Mouse (Mus musculus) MEL-GATA-1-ER (cell line): ENCODE measurements around the gene Pde6h.
"Not testable (repeated sequence)": the region's sequence is repeated elsewhere in the genome, so short reads cannot be mapped to it uniquely, and the experiment has no call there.

Source experiments
- DNase-seq: peaks from one replicate; pipeline ENCODE4 v3.0.0-alpha.2; 2012; ENCODE audit warnings: low read depth; ENCODE audit errors: extremely low read depth

Pde6h gene

DNA sequence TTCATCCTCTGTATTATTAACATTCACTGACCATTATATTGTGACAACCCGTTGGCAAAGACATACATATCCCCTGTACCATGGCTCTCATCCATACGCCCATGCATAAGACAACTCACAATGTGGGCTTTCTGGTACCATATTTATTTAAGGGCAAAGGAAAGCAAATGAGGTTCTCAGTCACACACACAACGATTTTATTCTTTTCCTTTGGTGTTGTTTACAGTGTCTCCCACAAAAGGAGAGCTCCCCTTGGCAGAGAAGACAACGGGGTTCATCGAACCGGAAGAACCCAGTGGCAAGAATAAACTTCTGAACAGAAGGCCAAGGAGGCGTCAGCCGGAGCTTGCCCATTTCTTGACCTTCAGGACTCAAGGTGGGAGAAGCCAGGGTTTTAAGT, at the start of gene Pde6h:
TSS of gene Pde6h (plus strand) at position 301 of the 400 bp plus-strand sequence.
- DNase-seq, result no peak

DNA sequence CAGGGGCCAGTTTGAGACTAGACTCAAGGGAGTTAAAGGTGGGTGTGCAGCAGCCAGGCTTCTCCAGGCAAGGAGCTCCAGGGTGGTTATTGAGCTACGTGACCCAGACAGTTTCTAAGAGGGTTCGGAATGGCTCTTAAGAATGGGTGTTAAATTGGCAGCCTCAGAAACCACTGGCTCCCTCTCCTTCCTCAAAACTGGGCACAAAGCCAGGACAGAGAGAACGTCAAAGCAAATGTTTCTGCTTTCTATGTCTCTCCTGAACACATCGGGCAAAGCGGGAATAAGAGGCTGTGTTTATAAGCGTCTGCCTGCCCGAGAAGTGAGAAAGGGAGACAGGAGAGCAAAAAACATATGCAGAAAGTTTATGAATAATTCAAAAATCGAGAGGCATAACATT, 49.0 kb upstream of the Pde6h start:
- DNase-seq, result no peak

DNA sequence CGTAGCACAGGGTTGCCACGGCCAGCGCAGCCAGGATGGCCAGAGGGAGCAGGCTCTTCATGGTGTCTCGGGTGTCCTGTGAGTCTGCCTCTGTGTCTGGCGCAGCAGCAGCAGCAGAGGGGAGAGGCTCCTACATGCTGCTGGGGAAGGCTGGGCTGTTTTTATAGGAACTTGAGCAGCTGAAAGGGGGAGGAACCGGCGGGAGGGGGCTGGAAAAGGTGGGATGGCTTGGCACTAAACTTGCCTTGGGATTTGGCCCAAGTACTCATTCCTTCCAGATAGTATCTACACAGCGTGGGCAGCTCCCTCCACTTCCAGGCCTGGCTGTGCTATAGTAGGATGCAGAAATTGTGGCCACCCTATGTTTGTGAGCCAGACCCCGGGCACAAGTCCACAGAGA, 48.0 kb upstream of the Pde6h start, which contains the start of gene Mgp:
TSS of gene Mgp (minus strand) at position 154 of the 400 bp plus-strand sequence.
- no peak for DNase-seq

DNA sequence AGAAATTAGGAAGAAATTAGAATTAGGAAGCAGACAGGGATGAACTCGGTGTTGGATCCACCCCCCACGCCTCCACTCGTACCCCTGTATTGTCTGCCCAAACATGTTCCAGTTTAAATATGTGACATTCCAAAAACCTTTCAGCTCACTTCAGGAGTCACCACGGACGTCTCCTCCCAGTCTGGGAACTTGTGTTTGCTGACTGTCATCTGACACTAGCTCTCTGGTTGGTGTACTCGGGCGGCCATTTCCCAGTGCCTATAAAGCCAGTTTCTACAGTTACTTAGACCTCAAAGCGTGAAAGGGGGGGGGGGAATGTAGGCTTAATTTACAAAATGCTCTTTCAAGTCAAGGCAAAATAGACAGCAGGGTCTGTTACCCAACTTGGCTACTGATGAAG, 42.0 kb upstream of the Pde6h start:
- no peak for DNase-seq

DNA sequence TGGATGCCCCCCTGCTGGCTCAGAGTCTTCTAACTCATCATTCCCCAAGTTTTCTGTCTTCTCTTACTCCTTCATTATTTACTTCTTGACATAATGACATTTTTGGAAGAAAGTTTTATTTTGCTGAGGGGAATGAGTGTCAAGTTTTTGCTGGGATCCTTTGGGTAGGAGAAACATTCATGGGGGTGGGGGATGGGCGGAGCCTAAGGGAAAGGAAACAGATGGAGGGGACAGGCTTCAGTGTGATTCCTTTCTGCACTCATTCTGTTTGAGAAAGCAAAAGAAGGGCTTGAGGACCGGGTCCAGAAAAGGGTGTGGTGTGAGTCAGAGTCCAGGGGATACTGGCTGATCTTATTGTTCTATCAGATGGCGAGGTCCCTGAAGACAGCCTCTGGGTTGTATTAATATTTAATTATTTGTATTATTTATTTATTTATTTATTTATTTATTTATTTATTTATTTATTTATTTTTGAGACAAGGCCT, 40.2 kb upstream of the Pde6h start:
- no peak for DNase-seq

DNA sequence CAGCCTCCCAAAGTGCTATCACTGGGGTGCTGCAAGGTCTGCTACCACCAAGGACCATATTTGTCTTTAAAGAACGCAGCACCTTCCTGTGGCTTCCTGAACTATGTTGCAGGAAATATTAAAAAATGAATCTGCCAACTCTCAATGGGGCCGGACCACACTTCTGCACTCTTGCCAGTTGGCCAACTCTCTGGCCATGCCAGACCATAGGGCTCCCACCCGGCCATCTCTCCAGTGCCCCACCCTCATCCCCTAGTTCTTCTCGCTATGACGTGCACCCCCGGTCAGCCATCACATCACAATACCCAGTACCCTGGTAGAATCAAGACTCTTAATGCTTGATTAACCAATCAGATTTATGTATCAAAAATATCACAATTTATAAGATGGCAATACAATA, 39.7 kb upstream of the Pde6h start:
- no peak for DNase-seq

DNA sequence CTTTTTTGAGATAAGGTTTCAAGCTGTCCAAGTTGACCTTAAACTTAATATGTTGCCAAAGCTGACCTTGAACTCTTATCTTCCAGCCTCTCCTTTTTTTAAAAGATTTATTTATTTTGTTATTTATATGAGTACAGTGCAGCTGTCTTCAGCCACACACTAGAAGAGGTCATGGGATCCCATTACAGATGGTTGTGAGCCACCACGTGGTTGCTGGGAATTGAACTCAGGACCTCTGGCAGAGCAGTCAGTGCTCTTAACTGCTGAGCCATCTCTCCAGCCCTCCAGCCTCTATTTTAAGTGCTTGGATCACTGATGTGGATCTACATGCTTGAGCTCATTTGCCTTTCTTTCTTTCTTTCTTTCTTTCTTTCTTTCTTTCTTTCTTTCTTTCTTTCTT, 38.9 kb upstream of the Pde6h start:
- DNase-seq, result not testable (repeated sequence)

DNA sequence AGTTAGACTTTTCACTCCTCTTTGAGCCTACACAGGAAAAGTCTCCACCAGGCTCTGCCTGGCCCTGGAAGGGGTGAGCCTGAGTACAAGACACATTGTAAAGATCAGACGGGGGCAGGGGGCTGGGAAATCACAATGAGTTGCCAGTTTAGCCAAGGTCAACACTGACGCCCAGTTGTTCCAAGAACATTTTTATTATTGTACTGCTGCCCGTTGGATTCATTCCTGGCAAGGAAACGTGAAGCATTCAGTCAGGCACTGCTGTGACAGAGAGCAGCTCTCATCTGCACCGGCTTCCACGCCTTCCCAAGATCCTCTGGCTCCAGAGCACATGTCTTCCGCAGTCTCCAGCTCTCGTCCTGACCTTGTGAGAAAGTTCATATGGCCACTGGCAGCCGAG, 35.8 kb upstream of the Pde6h start:
- DNase-seq, result no peak

DNA sequence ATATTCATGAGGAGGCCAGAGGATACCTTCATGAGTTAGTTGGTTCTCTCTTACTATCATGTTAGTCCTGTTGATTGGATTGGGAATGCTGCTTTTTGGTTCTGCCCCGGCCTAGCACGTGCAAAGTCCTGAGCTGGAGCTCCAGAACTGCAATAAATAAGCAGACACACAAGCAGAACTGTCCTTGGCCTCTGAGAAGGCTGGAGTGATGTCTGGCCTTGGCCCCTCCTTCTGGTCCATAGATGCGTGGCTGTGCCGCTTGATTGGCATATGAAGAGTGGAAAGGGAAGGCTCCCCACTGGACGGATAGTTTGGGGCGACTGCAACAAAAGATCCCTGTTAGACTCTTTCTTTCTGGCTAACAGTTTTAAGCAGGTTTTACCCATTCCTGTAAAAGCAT, 34.6 kb upstream of the Pde6h start:
- DNase-seq, result no peak

DNA sequence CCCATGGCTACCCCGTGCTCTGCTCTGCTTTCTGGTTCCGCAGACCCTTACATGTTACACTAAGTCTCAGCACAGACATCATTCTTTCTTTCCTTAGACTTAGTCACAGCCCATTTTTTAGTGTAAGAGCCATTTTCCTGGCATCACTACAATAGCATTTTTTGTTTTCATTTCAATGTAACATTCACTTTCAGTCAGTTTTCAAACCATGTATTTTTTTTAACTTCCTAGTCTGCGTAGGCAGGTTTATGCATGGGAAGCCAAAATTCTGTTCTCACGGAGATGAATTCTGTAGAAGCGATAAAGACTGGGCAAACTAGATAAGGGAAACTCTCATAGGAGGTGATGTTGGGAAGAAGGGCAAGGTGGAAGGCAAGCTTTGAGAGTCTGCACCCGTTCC, 34.1 kb upstream of the Pde6h start:
- no peak for DNase-seq

DNA sequence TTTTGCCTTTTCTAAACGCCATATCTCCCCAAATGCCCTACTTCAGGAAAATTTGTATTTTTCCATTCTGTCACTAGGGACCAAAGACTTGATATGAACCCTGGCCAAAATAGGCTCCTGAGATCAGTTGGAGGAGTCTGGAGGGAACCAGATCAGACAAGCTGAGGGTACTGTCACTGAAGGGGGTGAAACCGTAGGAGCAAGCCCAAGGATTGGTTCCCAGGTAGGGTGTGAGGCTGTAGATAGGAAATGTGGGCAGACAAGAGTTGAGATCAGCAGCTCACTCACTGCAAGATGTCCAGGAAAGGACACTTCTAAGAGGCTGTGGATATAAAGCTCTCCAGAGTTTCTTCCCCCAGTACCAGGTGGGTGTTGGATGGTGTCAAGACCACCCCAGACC, 31.6 kb upstream of the Pde6h start:
- no peak for DNase-seq

DNA sequence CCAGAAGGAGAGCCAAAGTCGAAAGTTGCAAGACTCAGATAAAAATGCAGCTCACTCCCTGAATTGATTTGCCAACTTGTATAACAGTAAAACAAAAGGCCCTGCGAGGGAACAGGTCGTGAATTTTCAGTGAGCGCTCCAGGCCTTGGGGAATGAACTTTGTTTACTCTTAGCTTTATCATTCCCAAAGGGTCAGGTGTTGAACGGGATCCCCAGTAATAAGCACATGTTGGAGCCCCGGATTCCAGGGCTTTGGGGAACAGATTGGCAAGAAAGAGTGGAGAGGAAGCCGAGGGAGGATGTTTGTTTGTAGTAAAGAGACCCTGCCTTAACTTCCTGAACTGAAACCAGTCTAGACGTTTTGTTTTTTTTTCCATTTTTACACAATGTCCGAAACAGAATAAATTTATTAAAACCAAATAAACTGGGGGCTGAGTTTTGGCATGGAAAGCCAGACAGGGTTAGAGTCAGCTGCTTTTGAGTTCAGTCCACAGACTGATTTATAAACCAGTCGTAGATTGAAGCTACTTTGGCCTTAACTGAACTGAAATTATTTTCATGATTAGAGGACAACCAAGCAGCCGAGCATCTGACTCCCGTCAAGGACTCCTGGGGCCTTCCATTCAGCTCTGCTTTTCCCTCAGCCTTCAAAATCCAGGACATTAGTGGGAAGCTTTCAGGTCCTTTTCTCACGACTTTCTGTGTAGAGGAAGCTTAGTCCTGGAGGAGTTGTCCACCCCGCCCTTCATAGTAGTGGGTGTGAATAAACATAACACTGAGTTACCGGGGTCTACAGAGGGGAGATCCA, 28.9 kb upstream of the Pde6h start:
- no peak for DNase-seq

DNA sequence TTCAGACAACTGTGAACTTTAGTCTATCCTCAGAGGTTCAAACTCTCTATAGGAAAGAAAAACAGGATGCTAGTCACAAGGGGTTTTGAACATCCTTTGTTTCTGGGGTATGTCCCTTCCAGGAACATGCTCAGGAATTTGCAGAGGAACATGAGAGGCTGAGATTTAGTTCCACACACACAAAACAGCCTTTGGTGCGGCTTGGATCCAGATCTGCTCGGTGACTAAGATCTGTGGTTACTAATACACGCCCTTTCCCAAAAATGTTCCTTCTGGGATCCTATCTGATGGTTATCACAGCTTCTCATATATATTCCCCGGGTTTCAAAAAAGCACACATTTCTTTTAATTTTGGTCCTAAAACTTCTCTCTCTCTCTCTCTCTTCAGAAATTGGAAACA, 25.8 kb upstream of the Pde6h start:
- no peak for DNase-seq

DNA sequence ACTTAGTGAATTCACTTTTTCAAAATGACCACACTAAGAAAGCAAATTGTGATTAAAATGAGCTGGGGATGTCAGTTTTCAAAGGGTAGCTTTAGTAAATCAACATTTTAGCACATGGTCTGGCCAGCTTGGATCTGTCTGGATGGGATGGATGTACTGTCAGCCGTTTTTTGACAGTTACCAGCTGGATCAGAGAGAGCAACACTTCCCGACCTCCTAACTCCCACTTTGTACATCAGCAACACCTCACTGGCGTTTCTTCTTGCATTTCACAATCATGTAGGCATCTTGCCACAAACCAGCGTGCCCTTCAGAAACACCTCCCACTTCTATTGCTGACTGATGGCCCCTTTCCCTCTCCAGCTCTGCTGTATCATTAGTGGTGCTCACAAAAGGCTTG, 25.4 kb upstream of the Pde6h start:
- no peak for DNase-seq

DNA sequence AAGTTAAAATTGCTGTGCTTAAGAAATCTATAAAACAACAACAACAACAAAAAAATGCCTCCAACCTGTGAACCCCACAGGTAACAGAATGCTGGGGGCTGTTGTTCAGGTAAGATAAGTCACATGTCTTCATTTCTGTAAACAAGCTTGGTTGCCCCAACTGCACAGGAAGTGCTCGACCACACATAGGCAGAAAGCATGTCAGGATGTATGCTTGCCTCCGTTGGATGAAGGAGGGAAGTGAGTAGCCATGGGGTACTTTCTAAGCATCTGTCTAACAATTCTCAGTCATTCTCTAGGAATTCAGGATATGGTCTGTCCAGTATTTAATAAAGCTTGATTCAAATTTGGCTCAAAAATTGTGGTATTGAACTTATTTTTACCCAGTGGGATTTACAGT, 24.7 kb upstream of the Pde6h start:
- DNase-seq, result no peak

DNA sequence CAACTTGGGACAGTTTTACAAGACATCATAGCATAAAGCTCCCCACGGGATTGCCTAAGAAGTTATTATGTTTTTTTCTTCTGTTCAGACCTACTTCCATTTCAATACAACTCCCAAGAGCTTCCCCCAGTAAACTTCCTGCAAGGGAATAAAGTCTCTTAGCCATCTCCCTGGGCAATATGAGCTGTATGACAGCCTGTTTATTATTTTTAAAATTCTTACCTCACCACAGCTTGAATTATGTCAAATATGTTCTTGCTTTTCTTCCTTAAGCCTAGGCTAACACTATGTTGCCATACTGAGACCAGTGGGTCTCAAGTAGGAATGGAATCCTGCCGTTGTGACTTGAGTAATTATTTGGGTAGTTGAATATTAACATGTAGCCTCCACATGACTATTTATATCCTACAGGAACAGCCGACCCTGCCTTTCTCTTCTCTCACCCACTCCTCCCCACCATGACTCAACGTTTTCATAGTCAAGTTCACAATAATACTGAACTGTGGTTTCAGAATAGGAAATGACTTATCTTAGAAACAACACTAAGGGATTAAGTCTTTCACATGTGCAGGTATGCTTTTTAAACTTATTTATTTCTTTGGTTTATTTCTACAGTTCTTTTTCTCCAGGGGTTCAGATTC, 23.1 kb upstream of the Pde6h start:
- peak; percentile 58 for DNase-seq

DNA sequence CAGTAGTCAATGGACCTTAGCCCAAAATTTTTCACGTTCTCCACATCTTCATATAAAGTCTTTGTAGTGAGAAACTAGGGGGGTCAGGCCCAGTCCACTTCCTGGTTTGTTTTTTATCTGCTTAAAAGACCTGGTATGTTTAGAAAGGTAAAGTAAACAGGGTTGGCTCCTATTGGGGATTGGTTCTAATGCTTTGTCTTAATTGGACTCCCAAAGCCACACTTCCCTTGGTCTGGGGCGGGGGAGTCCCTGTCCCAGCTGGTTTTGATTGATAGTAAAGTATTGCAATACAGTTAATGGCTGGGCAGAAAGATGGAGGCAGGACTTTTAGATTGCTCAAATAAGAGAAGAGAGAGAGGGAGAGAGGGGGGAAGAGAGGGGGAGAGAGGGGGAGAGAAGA, 22.6 kb upstream of the Pde6h start:
- DNase-seq, result peak; percentile 19

DNA sequence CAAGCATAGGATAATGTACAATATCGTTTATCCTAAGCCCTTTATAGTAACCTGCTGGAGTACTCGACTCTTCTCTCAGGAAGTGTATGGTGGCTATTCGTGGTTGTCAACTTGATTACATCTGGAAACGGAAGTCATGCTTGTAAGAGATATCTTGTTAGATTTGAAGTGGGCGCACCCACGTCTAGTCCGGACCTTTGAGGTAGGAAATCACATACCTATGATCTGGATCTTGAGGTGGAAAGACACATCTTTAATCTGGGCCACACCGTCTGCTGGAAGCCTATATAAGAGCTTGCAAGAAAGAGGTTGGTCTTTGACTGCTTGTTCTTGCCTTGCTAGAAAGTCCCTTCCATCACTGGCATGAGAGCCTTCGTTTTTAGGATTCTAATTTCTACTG, 21.1 kb upstream of the Pde6h start:
- DNase-seq, result no peak

DNA sequence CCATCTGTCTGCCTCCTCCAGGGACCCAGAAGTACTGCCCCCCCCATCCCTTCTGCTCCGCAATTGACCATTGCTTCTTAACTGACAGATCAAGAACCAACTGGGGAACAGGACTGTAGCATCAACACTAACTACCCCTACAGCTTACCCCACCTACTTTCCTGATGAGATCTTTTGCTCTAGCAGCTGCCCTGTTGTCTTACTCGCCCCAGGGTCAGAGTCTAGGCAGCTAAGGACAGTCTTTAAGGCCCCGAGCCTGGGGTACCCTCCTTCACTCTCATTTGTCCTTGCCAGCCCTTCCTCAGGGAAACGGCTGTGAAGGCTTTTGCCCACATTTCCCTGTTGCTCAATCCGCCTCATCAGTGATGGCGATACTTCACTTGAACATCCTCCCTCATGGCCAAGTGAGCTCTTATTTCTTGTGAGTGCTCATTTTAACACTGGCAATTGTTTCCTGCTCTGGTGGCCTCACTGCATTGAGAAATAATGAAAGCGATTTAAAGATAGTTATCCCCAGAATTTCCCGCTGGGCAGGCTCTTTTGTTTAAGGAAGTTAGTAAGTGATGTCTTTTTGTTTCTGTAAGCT, 19.7 kb upstream of the Pde6h start:
- no peak for DNase-seq

DNA sequence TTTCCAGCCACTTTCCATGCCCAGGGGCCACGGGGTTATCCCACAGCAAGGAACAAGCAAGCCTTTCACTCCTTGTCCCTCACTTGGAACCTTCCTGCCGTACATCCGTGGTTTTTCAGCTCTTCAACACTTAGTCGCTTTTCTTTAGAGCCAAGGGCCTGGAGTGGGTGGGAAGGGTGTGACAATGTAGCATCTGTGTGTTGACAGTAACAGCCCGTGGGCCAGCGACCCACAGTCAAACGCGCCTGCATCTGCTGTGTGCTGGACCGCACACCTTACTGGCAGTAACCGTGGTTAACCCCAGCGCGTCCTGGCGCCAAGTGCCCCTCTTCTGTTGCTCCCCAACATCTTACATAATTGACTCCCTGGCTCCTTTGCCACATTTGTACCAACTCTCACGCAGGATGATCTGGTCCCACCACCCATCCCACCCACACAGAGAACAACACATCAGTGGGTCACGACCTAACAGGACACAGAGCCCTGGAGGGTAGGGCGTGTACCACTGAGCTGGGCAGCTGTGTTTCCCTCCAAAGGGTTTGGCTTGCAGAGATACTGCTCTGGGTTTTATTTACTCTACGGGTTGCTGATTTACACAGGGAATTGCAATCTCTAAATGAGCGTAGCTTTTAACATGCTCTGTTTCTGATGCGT, 17.2 kb upstream of the Pde6h start:
- no peak for DNase-seq

DNA sequence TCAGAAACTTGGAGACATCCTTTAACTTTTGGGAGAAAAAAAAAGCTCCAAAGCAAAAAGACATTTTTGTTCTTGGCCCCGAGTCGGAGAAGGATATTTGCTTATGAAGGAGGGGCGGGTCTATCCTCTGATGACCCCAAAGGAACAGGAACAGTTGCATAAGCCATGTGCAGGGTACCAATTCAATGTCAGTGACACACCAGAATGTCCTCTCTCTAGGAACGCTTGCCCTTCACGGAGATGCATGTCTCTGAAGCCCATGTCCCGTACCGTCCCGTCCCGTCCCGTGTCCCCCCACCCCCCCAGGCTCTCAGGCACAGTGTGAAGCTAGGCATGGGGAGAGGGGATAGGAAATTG, 16.7 kb upstream of the Pde6h start:
- no peak for DNase-seq

DNA sequence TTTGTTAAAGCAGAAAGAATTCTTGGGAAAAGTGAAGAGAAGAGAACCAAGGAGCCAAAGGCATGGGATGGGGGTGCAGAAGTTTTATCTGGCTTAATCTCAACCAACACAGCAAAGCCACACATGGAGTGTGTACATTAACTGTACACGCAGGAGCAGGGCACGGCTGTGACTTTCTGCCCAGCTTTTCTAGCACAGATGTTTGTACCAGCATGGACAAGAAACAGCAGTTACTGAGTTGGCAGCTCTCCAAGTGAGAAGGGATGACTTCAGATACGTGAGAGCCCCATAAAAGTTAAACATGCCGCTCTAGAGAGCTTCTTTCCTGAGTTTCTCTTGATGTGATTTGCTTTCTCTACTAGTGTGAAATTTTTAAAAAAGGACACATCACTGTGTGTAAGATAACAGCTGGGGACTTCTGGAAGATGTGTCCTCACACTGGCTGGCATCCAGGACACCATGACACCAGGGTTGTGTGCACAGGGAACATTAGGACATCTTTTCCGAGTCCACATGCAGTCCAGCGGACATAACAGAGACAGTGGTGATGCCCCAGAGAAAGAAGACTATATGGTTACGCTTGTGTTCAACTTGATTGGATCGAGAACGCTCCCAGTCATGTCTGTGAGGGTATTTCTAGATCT, 13.3 kb upstream of the Pde6h start:
- DNase-seq, result no peak
